Mouse (Mus musculus): ENCODE results near the gene Spint5.
A peak's percentile ranks its signal among the peaks of the same experiment; 100 is the strongest.

The Spint5 gene

DNA sequence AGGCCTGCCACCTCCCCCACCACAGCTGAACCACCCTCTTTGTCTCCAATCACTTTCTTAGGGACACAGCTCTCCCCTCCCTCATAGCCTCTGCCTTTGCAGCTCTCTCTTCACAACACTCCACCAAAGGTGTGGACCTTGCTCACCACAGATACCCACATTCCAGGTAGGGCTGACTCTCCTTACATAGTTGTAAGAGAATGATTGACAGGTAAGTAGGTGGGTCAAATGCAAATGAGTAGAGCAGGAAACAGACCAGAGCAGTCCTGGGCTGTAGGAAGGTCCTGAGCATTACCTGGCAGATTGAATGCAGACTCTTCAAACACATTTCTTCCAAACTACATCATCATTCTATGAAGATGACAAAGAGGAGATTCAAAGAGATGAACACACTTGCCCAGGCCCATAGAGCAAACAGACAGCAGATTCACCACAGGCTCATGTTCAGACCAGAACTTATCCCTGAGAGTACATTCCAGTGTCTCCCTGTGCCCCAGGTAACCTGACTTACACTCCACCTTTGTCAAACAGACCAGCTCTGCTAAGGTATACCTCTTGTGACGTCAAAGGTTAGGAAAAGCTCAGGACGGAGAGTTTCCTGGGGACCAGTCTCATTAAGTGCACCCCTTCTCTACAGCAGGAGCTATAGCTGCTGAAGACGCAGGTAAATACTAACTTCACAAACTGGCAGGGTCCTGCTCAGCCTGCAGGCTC lies 22.4 kb downstream of the Spint5 start:
- no peak for DNase-seq (ENCODE audit: low spot score in 2 of 2)

DNA sequence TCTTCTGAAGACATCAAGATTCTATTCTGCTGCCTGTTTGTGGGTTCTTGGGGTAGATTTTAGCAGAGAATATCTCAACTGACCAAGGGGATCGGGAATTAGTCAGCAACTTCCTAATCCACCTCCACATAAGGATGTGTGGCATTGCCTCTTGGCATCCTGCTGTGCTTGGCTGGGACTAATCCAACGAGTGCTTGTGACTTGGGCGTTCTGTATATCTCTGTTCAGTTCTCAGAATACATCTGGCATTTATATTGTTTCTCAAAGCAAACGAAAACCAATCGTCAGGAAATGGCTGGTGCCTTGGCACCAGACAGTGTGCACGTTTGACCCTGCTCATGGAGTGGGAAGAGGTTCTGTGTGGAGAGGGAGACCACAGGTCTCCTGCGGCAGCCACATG lies 24.8 kb downstream of the Spint5 start:
- DNase-seq (ENCODE audit: low spot score in 2 of 2), result no peak

DNA sequence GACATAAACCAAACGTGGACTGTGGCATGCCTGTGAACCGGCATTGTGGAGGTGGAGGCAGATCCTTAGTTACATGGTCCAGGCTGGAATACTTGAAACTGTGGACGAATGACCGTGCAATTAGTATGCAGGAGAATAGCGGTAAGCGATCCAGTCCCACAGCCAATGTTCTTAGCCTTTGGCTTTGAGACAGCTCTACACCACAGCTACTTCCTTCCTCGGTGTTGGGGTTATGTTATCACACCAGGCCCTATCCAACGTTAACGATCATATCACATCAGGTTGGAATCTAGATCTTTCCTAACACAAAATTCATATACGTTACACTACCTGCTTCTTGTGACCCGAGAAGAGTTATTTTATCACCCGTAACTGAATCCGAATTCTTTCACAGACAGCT lies 29.9 kb downstream of the Spint5 start:
- DNase-seq (ENCODE audit: low spot score in 2 of 2), result no peak

DNA sequence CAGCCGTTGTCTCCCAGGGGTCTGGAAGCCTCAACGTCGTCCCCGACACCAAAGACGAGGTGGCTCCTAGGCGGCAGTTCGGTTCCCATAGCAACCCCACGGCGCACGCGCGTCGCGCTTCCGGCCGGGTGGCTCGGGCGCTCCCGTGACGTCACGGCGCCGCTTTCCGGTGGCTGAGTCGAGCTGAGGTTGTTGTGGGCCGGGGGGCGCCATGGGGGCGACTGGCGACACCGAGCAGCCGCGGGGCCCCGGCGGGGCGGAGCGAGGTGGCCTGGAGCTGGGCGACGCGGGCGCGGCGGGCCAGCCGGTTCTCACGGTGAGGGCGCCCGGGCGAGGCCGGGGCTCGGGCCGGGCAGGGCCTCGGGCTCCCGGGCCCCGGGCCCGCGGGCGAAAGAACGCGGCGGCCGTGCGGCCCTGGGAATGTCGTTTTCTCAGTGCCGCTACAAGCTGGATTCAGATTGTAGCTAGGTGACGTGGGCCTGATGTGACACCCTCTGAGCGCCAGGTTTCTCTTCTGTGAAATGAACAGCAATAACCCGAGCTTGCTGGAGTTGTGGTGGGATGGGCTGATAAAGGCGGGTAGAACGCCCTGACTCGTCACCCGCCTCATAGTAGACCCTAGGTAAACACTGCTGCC lies 30.9 kb downstream of the Spint5 start, which contains the start of the genes Wfdc3 and Dnttip1:
TSS of gene Wfdc3 (minus strand) at position 89 of the 637 bp plus-strand sequence.
TSS of gene Dnttip1 (plus strand) at position 141 of the 637 bp plus-strand sequence.
- peak; percentile 74 to 91 for DNase-seq (ENCODE audit: low spot score in 2 of 2)

DNA sequence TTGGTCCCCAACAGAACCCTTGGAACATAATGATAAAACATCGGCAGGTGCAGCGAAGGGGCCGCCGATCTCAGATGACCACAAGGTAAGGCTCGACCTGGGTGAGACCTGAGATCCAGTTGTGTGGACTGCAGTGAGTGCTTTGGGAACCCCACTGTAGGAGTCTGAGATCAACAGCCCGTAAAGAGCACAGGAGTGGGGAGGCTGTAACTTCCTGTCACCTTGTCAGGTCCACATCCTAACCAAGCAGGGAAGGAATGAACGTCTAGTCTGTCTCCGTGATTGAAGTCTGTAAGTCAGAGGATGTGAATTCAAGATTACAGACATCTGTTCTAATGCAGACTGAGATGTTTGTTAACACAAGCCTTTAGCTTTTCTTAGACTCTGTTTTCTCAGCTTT lies 31.6 kb downstream of the Spint5 start:
- no peak for DNase-seq (ENCODE audit: low spot score in 2 of 2)

DNA sequence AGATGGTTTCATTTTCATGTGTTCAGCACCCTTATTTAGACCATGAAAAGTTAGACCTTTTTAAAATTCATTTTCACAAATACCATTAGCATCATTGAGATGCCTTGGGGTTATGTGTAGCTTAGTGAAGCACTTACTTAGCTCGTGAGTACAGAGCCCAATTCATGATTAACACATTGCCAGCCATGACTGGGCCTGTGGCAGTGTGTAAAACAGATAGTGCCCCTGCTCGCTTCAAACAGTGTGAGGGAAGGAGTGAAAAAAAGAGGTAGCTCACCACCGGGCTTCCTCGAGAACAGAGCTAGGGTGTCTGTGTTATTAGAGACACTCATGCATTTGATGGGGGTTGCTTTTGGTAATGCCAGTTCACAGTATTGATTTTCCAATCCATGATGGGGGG lies 33.1 kb downstream of the Spint5 start:
- DNase-seq (ENCODE audit: low spot score in 2 of 2), result no peak

DNA sequence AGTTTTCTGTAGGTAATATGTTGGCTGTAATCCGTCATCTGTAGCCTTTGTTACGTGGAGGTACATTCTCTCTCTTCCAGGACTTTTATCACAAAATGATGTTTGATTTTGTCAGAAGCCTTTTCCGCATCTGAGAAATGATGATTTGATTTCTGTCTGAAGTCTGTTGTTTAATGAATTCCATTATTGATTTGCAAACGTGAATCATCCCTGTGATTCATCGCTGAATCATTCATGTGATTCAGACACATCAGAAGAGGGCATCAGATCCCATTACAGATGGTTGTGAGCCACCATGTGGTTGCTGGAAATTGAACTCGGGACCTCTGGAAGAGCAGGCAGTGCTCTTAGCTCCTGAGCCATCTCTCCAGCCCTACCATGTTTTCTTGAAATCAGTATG lies 33.9 kb downstream of the Spint5 start:
- DNase-seq (ENCODE audit: low spot score in 2 of 2), result no peak

DNA sequence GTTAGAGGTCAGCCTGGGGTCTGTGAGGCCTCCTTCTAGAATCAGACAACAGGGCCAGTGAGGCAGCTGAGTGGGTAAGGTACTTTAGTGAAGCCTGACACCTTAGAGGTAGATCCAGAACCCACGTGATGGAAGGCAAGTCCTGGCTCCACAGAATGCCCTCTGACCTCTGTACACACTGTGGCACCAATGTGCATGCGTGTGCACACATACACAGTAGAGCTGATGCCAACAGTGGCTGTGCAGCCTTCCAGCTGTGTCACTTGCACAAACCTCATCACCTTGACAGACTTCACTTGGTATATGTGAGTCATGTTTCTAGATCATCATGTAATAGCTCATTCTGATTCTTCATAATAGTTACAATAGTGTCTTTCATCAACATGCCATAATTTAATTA lies 37.3 kb downstream of the Spint5 start:
- DNase-seq (ENCODE audit: low spot score in 2 of 2), result no peak

DNA sequence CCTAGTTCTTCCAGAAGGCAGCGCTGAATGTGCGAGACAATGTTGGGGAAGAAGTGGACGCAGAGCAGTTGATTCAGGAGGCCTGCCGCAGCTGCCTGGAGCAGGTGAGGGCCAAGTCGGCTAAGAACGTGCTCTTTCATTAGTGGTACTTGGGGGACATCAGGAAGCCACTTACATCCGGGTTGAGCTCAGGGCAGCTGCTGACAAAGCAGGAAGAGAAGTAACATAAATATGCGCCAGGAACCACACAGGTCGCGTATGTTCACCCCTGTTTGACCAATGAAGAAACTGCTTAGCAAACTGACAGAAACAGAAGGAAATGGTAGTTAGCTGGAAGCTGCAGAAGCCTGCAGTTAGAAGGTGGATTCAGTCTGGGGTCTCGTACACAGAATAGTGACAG lies 39.0 kb downstream of the Spint5 start:
- no peak for DNase-seq (ENCODE audit: low spot score in 2 of 2)

DNA sequence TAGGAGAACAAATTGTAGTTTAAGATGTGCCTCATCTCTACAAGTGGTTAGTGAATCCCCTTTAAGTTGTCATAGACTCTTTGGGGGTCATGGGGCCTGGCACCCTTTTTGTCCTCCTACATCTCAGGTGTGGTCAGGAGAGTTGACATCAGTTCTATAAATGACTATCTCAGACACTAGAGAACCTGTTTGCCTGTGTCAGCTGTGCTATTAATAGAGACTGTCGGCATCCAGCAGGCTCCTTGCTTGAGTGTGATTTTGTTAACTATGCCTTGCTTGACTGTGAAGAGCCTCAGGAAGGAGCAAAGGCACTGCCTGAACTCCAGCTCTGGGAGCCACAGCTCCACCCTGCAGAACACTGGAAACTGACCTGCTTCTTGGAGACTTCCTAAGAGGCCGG lies 39.7 kb downstream of the Spint5 start:
- no peak for DNase-seq (ENCODE audit: low spot score in 2 of 2)

DNA sequence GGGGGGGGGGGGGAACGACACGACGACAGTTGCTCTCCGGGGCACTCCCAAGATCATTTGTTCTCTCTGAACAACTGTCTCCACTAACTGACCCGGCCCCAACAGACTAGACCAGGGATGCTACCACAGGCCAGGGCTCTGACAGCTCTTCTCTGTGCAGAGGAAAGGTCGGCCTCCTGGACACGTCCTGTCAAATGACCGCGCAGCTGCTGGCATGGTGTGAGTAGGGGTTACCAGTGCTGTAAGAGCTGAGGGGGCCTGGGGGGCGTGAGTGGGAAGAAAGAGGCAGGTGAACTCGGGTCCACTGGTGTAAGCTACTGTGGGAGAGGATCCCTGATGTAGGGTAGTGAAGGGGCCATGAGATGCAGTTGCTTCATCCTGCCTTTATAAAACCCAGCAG lies 42.7 kb downstream of the Spint5 start:
- DNase-seq (ENCODE audit: low spot score in 2 of 2), result no peak

DNA sequence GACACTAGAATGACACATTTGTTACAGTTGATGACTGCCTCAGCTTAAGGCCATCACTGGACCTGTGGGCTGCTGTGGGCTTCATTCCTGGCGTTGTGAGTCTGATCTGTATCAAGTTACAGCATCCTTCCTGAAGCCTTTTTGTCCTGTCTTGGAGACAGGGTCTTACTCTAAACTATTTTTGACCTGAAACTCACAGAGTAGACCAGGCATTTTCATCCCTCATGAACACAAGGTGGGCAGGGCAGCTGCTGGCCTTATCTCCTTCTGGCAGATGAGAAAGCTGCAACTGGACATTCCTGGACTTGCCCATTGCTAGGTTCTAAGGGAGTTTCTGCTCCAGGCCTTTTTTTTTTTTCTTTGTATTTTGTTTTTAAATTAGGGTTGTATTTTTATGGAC lies 43.6 kb downstream of the Spint5 start:
- no peak for DNase-seq (ENCODE audit: low spot score in 2 of 2)

DNA sequence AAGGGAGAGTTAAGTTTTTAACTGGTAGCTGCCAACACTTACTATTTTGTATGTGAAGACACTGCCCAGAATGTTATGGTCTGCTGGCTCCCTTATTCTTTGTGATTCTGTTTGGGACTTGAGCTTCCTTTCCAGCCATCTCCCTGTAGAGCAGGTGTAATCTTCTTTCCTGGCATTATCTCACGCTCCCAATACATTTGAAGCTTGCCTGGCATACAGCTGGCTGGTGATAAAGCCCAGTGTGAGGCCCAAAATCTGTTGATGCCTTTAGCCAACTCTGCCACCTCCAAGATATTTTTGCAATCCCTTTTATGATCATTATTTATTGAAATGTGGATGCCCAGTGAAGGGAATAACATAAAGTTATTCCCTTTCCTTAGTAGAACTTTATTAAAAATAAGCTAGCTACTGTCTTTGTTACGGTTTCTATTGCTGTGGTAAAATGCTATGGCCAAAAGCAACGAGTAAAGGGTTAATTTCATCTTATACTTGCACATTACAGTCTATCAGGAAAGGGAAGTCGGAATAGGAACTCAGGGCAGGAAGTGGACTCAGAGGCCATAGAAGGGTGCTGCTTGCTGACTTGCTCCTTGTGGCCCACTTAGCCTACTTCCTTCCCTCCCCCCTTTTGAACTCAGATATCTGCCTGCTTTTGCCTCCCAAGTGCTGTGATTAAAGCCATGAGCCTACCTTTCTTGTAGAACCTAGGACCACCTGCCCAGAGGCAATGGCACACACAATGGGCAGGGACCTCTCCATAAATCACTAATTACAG lies 45.1 kb downstream of the Spint5 start:
- DNase-seq (ENCODE audit: low spot score in 2 of 2), result no peak

DNA sequence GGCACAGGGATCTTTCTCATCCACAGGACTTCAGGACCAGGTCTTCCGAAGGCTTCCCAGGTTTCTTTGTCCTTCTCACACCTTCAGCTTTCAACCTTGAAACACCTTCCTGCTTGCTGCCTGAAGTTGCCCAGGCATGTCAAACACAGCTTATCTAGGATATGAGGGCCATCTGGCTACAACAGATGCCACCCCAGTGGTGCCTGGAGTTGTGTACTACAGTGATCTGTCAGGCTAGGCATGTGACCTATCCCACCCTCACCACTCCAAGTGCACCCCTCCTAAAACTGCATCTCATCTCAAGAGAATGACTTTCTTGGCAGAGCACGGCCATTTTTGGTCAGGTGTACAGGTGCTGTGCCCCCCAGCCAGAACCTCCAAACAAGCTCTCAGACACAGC lies 46.4 kb downstream of the Spint5 start:
- no peak for DNase-seq (ENCODE audit: low spot score in 2 of 2)

DNA sequence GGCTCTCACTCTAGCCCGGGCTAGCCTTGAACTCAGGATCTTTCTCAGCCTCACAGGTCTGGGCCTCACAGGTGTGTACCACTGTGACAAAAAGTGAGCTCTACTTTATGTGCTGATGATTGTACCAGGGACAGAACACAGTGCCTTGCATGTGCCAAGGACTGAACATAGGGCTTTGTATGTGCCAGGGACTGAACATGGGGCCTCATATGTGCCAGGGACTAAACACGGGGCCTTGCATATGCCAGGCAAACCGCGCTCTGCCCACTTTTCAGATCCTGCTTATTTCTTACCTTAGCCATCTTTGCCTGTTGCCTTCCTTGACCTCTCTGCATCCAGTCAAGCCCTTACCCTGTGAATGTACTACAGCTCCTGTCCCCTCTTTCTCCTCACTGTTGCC lies 46.9 kb downstream of the Spint5 start:
- DNase-seq (ENCODE audit: low spot score in 2 of 2), result no peak

DNA sequence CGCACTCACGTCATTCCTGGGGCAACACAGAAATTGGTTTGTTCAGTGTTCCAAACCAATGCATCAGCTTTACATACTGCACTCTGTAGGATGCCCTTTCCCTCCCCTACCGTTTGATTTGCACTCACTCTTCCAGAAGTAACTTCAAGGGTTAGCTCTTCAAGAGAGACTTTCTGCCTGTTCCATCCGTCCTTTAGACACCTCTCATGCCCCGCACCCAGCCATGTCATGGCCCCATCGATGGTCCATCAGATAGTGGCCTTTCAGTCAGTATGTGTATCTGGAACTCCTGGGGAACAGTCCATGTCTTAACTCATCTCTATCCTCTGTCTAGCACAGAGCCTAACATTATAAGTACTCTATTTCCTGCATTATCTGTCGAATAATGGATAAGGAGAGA lies 47.5 kb downstream of the Spint5 start:
- no peak for DNase-seq (ENCODE audit: low spot score in 2 of 2)

DNA sequence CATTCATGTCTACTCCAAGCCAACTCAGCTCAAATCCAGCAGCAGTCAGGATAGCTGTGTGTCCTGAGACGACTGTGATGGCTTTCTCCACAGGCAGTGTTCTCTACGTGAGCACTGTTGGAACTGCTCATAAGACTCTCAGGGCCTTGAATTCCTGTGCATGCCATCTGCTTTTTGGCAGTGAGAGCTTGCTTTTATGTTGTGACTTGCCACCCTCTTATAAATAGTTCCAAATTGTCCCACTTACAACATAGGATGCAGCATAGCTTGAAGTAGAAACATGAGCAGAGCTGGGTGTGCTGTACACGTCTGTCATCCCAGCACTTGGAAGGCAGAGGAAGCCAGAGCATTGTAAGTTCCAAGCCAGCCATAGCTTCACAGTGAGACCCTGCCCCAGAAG lies 50.7 kb downstream of the Spint5 start:
- DNase-seq (ENCODE audit: low spot score in 2 of 2), result peak in 1 of 2 experiments; percentile 50
